Mouse (Mus musculus): ENCODE data around the gene Pmp22.

Gene Pmp22

DNA sequence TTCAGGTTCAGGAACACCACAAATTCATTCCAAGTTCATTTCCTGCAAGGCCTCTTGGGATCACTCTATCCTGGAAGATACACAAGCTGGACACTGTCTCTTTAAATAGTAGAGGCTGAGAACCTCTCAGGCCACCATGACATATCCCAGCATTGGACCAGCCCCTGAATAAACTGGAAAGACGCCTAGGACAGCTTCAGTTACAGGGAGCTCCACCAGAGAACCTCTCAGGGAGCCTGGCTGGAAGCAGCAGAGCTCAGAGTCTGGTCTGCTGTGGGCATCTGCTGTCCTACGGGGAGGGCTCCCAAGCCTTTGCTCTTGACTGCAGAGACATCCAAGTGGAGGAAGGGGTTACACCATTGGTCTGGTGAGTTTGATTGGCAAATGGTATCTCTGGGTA is at the start of gene Pmp22:
Gene Pmp22 (plus strand): TSS at position 199 of the 400 bp plus-strand sequence.
- no peak for DNase-seq (ENCODE audit: low spot score)

DNA sequence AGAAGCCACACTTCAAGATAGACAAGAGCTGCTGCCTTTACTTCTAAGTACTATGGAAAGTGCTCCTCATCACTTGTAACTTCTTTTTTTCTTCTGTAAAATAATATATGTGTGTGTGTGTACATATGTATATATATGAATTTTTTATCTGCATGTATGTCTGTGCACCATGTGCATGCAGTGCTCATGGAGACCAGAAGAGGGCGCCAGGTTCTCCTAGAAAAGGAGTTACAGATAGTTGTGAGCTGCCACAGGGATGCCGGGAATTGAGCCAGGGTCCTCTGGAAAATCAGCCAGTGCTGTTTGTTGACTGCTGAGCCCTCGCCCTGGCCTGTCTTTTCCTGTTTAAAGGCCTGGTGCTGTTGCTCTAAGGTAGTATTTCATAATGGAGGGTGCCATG is 44.2 kb upstream of the Pmp22 start:
- no peak for DNase-seq (ENCODE audit: low spot score)

DNA sequence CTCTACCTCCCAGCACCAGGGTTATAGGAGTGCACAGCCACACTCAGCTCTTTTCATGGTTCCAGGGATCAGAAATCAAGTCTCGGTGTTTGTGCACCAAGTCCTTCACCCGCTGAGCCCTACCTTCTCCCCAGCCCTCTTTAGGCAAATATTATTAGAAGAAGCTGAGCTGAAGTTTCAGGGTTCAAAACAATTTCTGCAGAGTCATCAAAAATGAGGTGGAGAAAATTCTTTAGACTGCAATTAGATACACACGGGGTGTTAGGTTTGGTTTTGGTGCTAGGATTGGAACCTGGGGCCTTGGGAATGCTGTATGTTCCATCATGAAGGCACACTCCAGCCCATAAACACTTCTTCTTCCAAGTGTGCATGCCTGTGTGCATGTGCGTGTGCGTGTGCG is 40.1 kb upstream of the Pmp22 start:
- no peak for DNase-seq (ENCODE audit: low spot score)

DNA sequence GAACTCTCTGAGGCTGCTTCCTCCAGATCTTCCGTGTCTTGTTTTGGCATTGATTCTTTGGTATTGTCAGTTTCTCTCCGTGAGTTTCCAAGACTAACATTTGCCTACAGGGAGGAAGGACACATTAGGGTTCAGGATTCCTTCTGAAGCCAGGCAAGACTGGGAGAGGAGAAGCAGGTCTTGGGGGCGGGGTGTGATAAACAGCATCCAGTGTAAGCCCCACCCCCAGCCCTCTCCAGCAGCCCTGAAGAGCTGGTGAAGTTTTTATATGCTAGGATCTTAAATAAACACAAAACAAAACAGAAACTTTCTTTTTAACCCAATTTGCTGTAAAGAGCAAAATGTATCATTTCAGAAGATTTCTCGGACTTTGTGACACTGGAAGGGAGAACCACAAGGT is 38.6 kb upstream of the Pmp22 start:
- no peak for DNase-seq (ENCODE audit: low spot score)

DNA sequence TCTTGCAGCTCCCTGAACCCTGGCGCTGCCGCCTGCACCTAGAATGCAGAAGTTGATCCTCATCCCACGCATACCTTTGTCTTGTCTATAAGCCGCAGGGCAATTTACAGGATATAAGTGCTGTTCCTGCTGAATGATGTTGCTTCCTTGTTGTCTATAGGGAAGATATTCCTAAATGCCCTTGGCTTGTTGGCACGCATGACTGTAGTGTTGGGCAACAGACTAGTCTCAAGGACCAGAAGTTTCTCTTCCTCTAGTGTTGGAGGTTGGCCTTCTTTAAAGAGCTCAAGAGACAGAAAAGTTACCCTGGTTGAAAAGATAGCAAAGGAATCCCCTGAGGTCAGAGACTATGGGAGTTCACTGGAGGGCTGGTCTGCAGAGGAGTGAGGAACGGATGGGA is 37.8 kb upstream of the Pmp22 start:
- DNase-seq (ENCODE audit: low spot score): no peak

DNA sequence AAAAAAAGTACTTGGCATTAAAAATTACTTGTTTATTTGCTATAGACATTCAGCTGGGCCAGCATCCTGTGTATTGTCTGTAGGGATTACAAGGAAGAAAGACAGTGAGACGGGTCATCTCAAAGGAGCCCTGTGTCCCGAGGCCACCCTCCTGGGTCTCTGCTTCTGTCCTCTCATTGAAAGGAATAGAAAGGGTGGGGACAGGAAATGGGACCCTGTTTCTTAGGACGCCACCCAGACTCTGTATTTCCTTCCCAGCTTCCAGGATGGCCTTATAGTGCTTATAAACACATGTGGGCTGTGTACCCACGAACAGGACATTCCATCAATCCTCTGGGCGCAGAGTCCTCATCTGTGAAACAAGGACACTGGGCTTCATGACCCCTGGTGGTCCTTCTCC is 36.5 kb upstream of the Pmp22 start:
- DNase-seq (ENCODE audit: low spot score): no peak

DNA sequence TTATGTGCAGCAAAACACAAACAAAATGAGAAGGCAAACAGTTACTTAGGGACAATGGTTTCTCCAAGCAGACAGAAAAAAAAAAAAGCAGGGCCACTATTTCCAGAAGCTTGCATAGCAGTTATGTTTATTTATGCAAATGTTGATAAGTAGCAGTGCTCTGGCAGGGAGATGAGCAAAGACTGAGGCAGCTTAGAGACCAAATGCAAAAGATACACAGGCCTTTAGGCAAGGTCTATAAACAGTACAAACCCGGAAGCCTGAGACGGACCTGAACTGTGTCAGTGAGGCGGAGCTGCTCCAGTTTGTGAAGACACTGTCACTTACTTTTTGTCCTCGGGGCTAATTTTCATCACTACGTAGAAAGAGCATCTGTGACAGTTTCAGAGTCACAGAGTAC is 35.2 kb upstream of the Pmp22 start:
- no peak for DNase-seq (ENCODE audit: low spot score)

DNA sequence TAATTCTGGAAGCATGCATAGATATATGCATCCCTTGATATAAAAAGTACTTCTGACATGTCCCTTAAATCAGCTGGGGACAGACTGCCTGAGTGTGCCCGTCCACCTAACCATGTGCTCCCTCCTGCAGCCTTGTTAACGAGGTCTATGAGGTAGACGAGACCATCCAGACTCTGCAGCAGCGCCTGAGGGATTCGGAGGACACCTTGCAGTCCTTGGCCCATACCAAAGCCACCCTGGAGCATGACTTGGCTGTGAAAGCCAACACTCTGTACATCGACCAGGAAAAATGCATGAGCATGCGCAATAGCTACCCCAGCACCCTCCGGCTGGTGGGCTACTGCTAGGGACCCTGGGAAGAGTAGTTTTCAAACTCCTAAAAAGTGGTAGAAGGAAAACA is 34.3 kb upstream of the Pmp22 start:
- no peak for DNase-seq (ENCODE audit: low spot score)

DNA sequence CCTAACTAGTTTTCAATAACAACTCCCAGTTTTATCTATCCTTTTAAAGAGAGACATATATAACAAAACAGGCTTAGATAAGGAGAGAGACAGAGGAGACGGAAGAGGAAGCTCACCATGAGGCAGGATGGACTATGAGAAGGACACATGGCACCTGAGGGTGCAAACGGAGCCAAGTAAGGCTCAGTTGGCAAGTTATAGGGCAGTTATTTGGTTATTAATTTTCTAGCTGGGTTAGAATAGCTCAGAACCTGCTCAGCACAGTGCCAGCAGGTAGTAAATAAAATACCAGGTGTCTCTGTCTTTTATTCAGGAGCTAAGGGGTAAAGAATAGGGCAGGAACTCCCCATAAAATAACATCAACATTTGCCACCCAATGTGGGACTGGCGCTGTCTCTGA is 30.8 kb upstream of the Pmp22 start:
- no peak for DNase-seq (ENCODE audit: low spot score)

DNA sequence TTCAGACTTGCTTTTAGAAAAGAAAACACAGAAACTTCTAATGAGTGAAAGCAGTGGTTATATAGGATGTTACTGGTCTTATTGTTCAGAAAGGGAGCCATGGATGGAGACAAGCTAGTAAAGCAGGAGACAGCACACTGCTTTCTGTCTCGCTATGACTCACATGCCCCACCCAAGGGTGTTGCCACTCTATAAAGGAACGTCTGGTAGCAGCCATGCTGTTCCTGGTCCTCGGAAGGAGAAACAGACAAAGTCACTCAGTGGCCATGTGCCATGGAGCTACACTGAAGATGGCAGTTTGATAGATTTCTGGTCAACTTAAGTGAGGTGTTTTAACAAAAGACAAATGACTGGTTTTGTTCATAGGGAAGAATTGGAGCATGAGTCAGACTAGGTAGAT is 29.4 kb upstream of the Pmp22 start:
- no peak for DNase-seq (ENCODE audit: low spot score)

DNA sequence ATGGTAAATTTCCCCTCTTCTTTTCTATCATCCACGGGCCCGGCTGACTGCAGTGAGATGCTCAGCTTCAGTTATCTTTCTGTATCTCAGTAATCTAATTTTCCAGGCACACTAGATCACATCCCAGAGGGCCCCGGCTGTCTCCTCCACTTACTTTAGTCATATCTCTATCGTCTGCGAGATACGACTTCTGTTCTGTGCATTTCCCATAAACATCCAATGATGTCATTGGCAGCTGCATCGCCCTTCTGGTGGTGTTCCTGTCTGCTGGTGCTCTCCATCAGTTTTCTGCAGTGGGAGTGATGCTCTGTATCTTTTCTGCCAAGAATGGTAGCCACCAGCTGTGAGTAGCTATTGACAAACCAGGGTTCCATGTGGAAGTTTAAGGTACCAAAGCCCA is 25.5 kb upstream of the Pmp22 start:
- no peak for DNase-seq (ENCODE audit: low spot score)

DNA sequence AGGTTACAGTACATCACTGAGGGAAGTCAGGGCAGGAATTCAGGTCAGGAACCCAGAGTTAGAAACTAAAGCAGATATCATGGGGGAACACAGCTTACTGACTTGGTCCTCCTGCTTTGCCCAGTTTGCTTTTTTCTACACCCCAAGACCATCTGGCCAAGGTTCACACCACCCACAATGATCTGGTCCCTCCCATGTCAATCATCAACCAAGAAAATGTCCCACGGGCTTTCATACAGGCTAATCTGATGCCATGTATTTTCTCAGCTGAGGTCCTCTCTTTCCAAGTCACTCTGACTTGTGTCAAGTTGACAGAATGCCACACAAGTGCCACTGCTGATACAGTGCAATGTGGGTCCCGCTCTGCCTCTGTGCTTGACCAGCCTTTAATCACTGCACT is 24.8 kb upstream of the Pmp22 start:
- DNase-seq (ENCODE audit: low spot score): no peak

DNA sequence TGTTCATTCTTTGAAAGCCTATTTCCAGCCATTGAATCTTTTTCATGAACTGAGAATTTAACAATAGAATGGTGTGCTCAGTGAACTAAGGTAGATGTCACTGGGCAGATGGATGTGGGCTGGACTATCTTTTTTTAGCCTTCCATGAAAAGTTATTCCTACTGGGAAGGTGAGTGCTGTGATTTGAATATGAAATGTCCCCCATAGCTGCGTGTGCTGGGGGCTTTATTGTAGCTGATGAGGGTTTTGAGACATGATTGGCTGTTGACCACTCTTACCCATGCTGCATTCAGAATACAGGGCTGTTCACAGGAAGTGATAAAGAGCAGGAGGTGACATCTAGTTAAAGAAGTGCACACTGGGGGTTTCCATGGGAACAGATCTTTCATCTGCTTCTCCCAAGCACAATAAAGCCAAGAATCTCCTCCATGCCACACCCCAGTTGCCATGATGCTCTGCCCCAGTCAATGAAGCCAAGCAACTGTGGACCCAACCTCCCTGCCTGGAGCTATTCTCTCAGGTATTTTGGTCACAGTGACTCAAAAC is 19.5 kb upstream of the Pmp22 start:
- no peak for DNase-seq (ENCODE audit: low spot score)

DNA sequence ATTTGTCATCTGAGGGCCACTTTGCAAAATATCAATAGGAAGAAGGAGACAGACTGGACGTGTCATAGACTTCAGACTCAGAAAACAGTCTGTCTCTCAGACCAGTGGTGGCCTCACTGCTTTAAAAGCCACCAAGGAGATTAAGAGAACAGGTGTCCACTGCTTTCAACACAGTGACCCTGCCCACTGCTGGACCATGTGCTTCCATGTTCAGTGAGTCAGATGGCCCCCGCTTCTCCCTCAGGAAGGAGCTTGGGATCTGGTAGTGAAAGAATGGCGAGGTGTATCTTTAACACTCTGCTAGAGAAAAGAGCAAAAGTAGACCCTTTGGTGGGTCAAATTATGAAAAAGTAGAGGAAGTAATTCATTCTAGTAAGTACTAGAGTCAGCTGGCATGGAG is 18.5 kb upstream of the Pmp22 start:
- no peak for DNase-seq (ENCODE audit: low spot score)

DNA sequence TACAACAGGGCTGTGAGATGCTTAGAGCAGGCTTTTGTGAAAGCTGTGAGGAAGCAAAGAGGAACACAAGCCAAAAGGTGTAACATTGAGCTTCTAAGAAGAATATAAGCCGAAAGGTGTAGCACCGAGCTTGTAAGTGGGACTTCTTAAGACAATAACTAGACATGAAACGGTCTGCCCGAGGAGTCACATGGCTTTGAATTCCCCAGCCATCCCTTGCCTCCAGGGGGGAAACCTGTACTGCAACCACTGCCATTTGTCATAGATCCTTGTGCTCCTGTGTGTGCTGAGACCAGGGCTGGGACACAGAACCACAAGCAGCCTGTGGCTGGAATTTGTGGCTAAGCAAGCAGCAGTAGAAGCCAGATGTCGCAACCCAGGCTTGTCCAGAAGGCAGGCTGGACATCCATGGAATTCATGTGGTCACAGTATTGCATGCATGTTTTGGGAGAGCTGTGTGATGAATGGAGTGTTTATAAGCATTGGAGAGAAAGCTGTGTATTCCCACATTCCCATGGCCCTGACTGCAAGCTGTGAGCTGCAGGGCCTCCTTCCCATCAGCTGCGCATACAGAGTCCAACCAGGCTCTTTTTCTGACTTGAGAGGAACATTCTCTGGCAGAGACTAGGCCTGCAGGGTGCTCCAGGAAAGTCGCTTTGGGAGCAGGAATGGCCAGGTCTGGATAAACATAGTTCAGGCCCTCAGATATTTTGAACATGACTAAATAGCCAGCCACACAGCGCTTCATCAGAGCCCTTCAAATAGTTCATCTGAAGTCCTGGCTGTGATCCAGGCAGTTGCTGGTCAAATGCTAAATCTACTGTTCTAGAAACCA is 13.8 kb upstream of the Pmp22 start:
- no peak for DNase-seq (ENCODE audit: low spot score)

DNA sequence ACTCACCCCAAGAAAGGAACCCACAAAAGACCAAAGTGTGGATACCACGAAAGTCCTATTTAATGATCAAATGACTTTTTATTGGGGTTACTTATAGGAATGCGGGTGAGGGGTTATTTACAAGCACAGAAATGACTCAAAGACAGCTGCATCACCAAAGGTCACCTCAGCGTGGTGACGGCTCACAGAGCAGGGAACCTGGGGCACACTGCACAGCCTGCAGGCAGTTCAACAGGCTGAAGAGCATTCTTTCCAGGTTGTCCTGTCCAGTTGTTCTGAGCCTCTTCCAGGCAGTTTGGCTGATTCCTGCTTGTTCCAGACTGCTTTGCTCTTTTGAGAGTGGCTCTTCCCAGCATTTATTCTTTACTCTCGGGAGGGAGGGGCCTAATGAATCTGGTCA is 12.1 kb upstream of the Pmp22 start:
- no peak for DNase-seq (ENCODE audit: low spot score)

DNA sequence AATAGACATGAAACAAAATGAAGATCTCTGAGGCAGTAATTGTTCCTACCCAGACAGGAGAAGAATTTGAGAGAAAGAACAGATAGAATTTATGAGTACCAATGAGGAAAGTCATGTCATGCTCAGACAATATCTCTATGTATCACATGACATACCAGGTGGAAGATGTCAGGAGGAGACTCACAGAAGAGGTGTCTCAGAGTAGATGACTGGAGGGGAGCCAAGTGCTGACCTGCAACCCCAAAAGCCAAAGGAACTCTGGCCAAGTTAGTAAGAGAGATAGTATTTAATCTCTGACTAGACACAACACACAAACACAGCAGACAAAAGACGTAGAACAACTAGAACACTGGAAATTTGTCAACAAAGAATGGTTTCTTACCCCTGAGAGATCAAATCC is 11.5 kb upstream of the Pmp22 start:
- no peak for DNase-seq (ENCODE audit: low spot score)

DNA sequence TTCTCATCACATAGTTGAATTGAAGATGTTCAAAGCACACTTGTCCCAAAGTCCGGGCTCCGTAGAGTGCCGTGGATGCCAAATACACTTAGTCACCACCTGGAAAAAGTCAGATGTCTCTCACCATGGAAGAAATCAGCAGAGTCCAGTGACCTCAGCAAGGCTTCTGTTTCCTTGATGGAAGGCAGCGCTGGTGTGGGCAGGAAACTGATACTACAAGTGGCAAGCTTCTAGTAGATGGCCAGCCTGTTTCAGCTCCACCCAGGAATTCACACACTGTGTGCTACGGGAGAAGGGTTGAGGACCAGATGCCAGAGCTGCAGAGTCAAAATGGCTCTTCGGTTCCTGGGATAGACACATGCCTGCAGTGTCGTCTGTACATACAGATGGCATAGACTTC is 9.0 kb upstream of the Pmp22 start:
- DNase-seq (ENCODE audit: low spot score): no peak

DNA sequence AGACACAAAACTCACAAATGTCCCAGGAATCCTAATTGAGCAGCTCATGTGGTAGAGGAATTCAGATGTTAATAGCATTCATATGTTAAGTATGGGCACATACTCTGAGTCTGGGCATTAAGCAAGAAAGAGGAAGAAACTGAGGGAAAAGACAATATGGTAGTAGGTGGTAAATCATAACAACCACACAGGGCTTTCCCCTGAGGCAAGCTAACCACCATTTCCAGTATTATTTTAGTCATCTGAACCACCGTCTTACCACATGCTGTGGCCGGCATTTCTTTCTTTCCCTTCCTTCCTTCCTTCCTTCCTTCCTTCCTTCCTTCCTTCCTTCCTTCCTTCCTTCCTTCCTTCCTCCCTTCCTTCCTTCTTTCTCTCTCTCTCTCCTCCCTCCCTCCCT is 6.5 kb upstream of the Pmp22 start:
- no peak for DNase-seq (ENCODE audit: low spot score)

DNA sequence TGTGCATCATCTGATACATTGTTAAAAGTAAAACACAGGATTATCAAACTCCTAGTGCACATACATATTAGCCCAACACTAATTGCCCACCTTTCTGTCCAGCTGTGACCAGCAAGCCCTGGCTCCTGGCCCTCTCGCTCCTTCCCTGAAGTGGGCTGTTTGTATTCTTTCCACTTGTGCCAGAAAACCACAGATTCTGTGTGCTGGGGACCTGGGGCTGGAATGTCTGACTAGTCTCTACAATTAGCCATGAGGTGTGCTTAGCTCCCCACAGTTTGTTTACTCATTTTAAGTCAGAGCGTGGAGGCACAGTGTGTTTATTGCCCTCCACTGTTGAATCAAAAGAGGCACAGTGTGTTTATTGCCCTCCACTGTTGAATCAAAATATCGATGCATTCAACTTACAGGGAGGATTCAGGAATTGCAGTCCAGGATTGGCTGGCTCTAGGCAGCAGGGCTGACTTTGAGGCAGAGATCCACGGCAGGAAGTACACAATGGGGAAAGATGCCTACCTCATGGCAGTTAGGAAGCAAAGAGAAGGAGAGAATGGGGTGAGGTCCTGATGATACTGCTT is 5.9 kb upstream of the Pmp22 start:
- DNase-seq (ENCODE audit: low spot score): no peak

DNA sequence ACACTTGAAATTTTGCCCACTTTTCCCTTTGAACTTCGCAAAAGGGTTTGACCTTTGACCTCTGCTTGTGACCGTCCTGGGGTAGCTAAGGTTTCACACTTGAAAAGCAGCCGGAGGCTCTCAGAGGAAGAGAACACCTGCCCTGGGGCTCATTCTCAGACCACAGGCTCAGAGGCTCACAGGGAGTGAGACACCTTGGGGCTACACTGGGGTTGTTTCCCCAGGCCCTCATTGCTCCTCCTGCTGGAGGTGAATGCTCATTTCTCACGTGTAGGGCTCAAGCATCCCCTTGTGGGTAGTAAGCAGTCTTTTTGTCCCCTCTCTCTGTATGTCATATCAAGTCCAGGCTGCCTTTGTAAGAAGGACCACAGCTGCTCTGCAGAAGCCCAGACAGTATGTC is 4.5 kb upstream of the Pmp22 start:
- no peak for DNase-seq (ENCODE audit: low spot score)

DNA sequence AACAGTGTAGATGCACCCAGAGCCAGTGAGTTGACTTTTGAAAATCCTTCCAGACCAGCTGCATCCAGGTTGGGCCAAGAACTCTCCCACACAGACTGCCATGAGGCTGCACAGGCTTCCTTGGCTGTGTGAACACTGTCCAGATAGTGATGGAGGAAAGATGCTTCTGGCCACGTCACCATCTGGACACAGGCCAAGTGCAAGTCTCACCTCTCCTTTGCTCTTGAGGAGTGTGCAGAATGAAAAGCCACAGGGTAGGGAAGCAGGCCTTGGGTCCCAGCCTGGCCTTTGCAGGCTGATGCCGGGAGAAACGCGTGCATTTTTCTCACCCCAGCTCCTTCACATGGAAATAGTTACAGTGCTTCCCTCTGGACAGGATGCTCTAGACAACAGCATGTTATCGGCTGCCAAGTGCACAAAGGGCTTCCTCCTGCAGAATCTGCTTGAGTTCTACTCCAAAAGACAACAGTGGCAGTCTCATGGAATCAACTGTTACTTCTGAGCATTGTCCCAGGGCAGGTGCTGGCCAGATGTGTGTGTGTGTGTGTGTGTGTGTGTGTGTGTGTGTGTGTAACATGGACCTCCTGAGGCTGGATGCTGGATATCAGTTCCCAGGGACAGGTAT is 2.8 kb upstream of the Pmp22 start:
- DNase-seq (ENCODE audit: low spot score): peak; percentile 55

DNA sequence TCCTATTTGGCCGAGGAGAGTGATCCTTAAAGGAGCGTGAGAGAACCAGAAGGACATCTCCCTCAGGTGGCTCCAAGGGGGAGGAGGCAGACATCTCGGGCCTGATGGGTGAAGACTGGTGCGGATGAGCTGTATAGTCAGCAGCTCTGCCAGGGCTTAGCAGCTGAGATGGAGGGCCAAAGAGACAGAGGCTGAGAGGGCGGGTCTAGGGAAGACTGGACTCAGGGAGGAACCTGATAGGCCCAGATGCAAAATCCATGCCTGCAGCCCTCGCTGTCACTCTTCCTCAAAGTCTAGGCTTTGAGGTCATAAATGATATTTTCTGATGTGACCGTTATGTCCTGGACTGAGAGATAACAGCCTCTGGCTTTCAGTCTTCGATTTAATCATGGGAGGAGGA is 1.8 kb upstream of the Pmp22 start:
- no peak for DNase-seq (ENCODE audit: low spot score)
